Mouse (Mus musculus) kidney, adult 2 months (tissue): ENCODE results near the gene Tmem229b.

Experiments used
- CTCF ChIP-seq: fragments of 200-500 bp; conservative IDR thresholded peaks from 2 replicates; pipeline ENCODE4 v1.5.1; 2011; ENCODE audit warnings: low read depth, mild to moderate bottlenecking, control low read depth, low read length, moderate library complexity, mixed read lengths; ENCODE audit not compliant: insufficient read depth, insufficient read length
- POLR2A ChIP-seq: fragments of 200-500 bp; IDR thresholded peaks from one replicate; pipeline ENCODE4 v1.6.1; 2011; ENCODE audit warnings: low read depth, low read length, control low read depth

DNA sequence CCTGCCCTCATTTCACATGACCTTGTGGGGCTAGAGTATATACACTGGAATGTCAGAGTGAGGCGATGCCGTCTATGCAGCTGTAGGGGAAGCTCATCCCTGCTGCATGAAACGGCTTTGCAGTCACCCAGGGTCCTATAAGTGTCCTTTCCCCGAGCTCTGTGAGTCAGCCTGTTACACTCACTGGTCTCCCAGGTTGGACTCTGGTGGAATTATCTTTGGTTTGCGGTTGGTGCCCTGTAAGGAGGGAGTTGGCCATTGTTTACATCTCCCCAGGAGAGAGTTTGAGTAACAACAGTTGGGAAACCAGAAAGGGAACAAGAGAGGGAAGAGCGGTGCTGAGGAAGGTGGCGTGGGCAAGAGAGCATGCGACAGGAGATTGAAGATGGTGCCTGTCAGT, 32.3 kb upstream of the Tmem229b start:
- TF ChIP-seq POLR2A (no peak), CTCF (no peak)
